Mouse (Mus musculus): ENCODE data around the gene Rasl11b. TPM values are rescaled to one million over a fixed set of nuclear protein-coding genes. Genes with fewer than 3 reads are reported as not detected.

The Rasl11b gene
- polyA plus RNA-seq, 2 experiments = 102 to 111 TPM

GRCm38 (mm10) chr5:74188076-74188475 is 7.0 kb upstream of the Rasl11b start:
- ATAC-seq (ENCODE audit: low FRiP score, low read depth) (no peak), DNase-seq (ENCODE audit: low spot score) (no peak)
- H3K4me1 ChIP-seq (ENCODE audit: control insufficient read depth, insufficient read depth, low read length) = peaks cover 20% of the 10 kb centered on the region
- H3K4me2 ChIP-seq (replicated peaks; ENCODE audit: low read depth, low read length, severe bottlenecking) = no peak overlapping the region
- 90% methylated on average over 12 of the region's 12 CpGs for WGBS
- no peaks in the 10 kb centered on the region for H3K9me3 ChIP-seq (ENCODE audit: control insufficient read depth, low read length)
- H3K27me3 ChIP-seq (ENCODE audit: control insufficient read depth, insufficient read depth, low read length) = no peaks in the 10 kb centered on the region
- no peak for TF ChIP-seq POLR2A (IDR thresholded peaks at IDR 0.05; ENCODE audit: borderline replicate concordance, extremely low read depth, insufficient read depth, insufficient read length)
- H3K27ac ChIP-seq (replicated peaks; ENCODE audit: low read depth, low read length) = no peak overlapping the region
- no peak overlapping the region for H3K4me3 ChIP-seq (replicated peaks; ENCODE audit: low read length)
- no peaks in the 10 kb centered on the region for H3K36me3 ChIP-seq (ENCODE audit: control insufficient read depth, insufficient read depth, low read length)
- no peak overlapping the region for H3K9ac ChIP-seq (ENCODE audit: low read depth, low read length, severe bottlenecking)

GRCm38 (mm10) chr5:74188886-74189285 is 6.2 kb upstream of the Rasl11b start:
- Histone ChIP-seq H3K9ac (ENCODE audit: low read depth, low read length, severe bottlenecking) (no peak overlapping the region), H3K36me3 (ENCODE audit: control insufficient read depth, insufficient read depth, low read length) (no peaks in the 10 kb centered on the region), H3K27ac (replicated peaks; ENCODE audit: low read depth, low read length) (no peak overlapping the region), H3K27me3 (ENCODE audit: control insufficient read depth, insufficient read depth, low read length) (no peaks in the 10 kb centered on the region), H3K4me3 (replicated peaks; ENCODE audit: low read length) (no peak overlapping the region), H3K9me3 (ENCODE audit: control insufficient read depth, low read length) (no peaks in the 10 kb centered on the region), H3K4me2 (replicated peaks; ENCODE audit: low read depth, low read length, severe bottlenecking) (no peak overlapping the region), H3K4me1 (ENCODE audit: control insufficient read depth, insufficient read depth, low read length) (peaks cover 25% of the 10 kb centered on the region)
- 81% methylated on average over 8 of the region's 8 CpGs for WGBS
- no peak for ATAC-seq (ENCODE audit: low FRiP score, low read depth)
- no peak for TF ChIP-seq POLR2A (IDR thresholded peaks at IDR 0.05; ENCODE audit: borderline replicate concordance, extremely low read depth, insufficient read depth, insufficient read length)
- no peak for DNase-seq (ENCODE audit: low spot score)

GRCm38 (mm10) chr5:74189484-74190160 is 5.5 kb upstream of the Rasl11b start:
- no peak for TF ChIP-seq POLR2A (IDR thresholded peaks at IDR 0.05; ENCODE audit: borderline replicate concordance, extremely low read depth, insufficient read depth, insufficient read length)
- no peaks in the 10 kb centered on the region for H3K36me3 ChIP-seq (ENCODE audit: control insufficient read depth, insufficient read depth, low read length)
- peaks cover 33% of the 10 kb centered on the region for H3K4me1 ChIP-seq (ENCODE audit: control insufficient read depth, insufficient read depth, low read length)
- ATAC-seq (ENCODE audit: low FRiP score, low read depth) = no peak
- no peaks in the 10 kb centered on the region for H3K27me3 ChIP-seq (ENCODE audit: control insufficient read depth, insufficient read depth, low read length)
- no peak for DNase-seq (ENCODE audit: low spot score)
- H3K9ac ChIP-seq (ENCODE audit: low read depth, low read length, severe bottlenecking) = no peak overlapping the region
- H3K9me3 ChIP-seq (ENCODE audit: control insufficient read depth, low read length) = no peaks in the 10 kb centered on the region
- H3K4me3 ChIP-seq (replicated peaks; ENCODE audit: low read length) = no peak overlapping the region
- WGBS = 54% methylated on average over 9 of the region's 9 CpGs
- no peak overlapping the region for H3K27ac ChIP-seq (replicated peaks; ENCODE audit: low read depth, low read length)
- H3K4me2 ChIP-seq (replicated peaks; ENCODE audit: low read depth, low read length, severe bottlenecking) = no peak overlapping the region

- H3K4me3 ChIP-seq (replicated peaks; ENCODE audit: low read length) = no peak overlapping the region
- no peaks in the 10 kb centered on the region for H3K9me3 ChIP-seq (ENCODE audit: control insufficient read depth, low read length)
- ATAC-seq (ENCODE audit: low FRiP score, low read depth) (no peak), DNase-seq (ENCODE audit: low spot score) (no peak)
- WGBS = 43% methylated on average over 9 of the region's 9 CpGs
- no peak overlapping the region for H3K27ac ChIP-seq (replicated peaks; ENCODE audit: low read depth, low read length)
- H3K4me2 ChIP-seq (replicated peaks; ENCODE audit: low read depth, low read length, severe bottlenecking) = no peak overlapping the region
- no peaks in the 10 kb centered on the region for H3K27me3 ChIP-seq (ENCODE audit: control insufficient read depth, insufficient read depth, low read length)
- H3K36me3 ChIP-seq (ENCODE audit: control insufficient read depth, insufficient read depth, low read length) = no peaks in the 10 kb centered on the region
- no peak overlapping the region for H3K9ac ChIP-seq (ENCODE audit: low read depth, low read length, severe bottlenecking)
- TF ChIP-seq POLR2A (IDR thresholded peaks at IDR 0.05; ENCODE audit: borderline replicate concordance, extremely low read depth, insufficient read depth, insufficient read length) = no peak
- peaks cover 34% of the 10 kb centered on the region for H3K4me1 ChIP-seq (ENCODE audit: control insufficient read depth, insufficient read depth, low read length)
Measured at GRCm38 (mm10) chr5:74190161-74190491, 5.0 kb upstream of the Rasl11b start.

- DNase-seq (ENCODE audit: low spot score) (no peak), ATAC-seq (ENCODE audit: low FRiP score, low read depth) (no peak)
- Histone ChIP-seq H3K9me3 (ENCODE audit: control insufficient read depth, low read length) (no peaks in the 10 kb centered on the region), H3K27ac (replicated peaks; ENCODE audit: low read depth, low read length) (no peak overlapping the region), H3K27me3 (ENCODE audit: control insufficient read depth, insufficient read depth, low read length) (no peaks in the 10 kb centered on the region), H3K36me3 (ENCODE audit: control insufficient read depth, insufficient read depth, low read length) (no peaks in the 10 kb centered on the region), H3K4me3 (replicated peaks; ENCODE audit: low read length) (no peak overlapping the region), H3K9ac (ENCODE audit: low read depth, low read length, severe bottlenecking) (no peak overlapping the region), H3K4me1 (ENCODE audit: control insufficient read depth, insufficient read depth, low read length) (peaks cover 34% of the 10 kb centered on the region), H3K4me2 (replicated peaks; ENCODE audit: low read depth, low read length, severe bottlenecking) (no peak overlapping the region)
- no peak for TF ChIP-seq POLR2A (IDR thresholded peaks at IDR 0.05; ENCODE audit: borderline replicate concordance, extremely low read depth, insufficient read depth, insufficient read length)
- 80% methylated on average over 5 of the region's 5 CpGs for WGBS
Measured at GRCm38 (mm10) chr5:74190911-74191310, 4.2 kb upstream of the Rasl11b start.
